In the genomic region with DNA sequence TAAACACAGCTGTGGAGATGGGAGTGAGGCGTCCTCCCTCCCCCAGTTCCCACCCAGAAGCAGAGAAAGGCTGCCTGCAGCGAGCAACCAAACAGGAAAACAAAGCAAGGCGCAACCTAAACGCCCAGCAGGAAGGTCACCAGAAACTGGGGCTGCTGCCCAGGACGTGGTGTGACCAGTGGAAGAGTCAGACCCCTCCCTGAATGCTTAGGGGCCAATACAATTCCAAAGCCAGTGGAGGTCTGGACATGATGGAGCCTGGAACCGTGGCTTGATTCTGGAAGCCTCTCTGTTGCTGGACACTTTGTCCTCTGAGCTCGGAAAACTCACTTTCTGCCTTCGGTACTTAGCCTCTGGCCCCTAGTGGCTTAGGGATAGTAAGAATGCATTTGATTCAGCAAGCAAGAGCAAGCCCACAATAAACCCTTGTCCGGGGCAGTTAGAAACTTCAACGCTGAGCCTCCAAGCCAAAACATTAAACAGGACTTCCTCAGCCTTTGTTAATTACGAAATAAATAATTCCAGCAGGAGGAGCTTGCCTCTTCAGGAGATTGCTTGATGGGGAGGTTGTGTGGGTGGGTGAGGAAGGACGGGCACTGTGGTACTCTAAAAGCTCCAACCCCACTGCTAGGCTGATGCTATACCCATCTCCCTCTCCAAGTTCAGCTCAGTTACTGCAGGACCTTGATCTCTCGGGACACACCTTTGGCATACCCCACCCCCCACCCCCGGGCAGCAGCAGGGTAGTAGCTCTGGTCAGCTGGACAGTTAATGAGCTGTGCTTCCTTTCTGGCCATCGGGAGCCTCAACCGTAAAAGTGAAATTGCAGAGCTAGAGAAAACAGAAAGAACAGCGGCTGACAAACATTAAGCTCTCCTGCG, we compare ENCODE assay signal across 9 mouse cellular contexts. TPM values are rescaled to one million over a fixed set of nuclear protein-coding genes. Genes with fewer than 3 reads are reported as not detected.
DNase-seq lines count a peak whose midpoint lies in the region; ATAC-seq and TF ChIP-seq lines count a peak whose summit lies in the region.
"Had no signal": no experiment of that assay in that cellular context is flagged by ENCODE, and none has a peak within 500 bp of the region (broad histone marks: within the 10 kb centered on the region; RNA-seq: fewer than 3 reads in every experiment).

No protein-coding gene starts in this region.

- peaks cover 4% of the 10 kb centered on the region for H3K4me1 ChIP-seq in lung, adult 2 months (ENCODE audit: control insufficient read depth, insufficient read depth, low read length)

- TF ChIP-seq CTCF in lung, adult 2 months (IDR thresholded peaks at IDR 0.05; ENCODE audit: insufficient read depth, low read length), result no peak

- peak overlapping the region; percentile 40 for H3K4me3 ChIP-seq in lung, adult 2 months (replicated peaks; ENCODE audit: extremely low read depth, low read depth, low read length)
- H3K4me3 ChIP-seq: erythroblast, embryonic 14.5 days had no signal

- peak; percentile 74 for TF ChIP-seq POLR2A in lung, adult 2 months (IDR thresholded peaks at IDR 0.05; ENCODE audit: borderline replicate concordance, extremely low read depth, low read depth, low read length)

- peak; percentile 16 to 18 for DNase-seq in cerebellum, postnatal 14 days
- DNase-seq in cerebellum, adult 9-10 months, result no peak
- peak; percentile 70 for DNase-seq in embryo, embryonic 10 days (ENCODE audit: low spot score)
- peak; percentile 93 for DNase-seq in heart, adult 8-10 months (ENCODE audit: low spot score)
- peak; percentile 73 for DNase-seq in kidney, adult 18-20 months
- peak; percentile 56 for DNase-seq in lung, adult 2 months
- peak; percentile 30 for DNase-seq in ovary, postnatal 10 days (ENCODE audit: low spot score)

- WGBS in lung, adult 2 months, result 5% methylated on average over 18 of the region's 18 CpGs

- no peak for ATAC-seq in frontal cortex, adult (ENCODE audit: low TSS enrichment)

RNA-seq across cellular contexts. Expression of gene Ezh1, which starts 5.0 kb away (rescaled TPM):
- total RNA-seq in heart, adult 8-10 months (2022), result 10 to 100 TPM; 28.6 to 37.3 (median 31.7) TPM
- 38.9 and 50.1 TPM in 2 replicates for polyA plus RNA-seq in lung, adult 2 months (2012; rRNA removed)

RNA-seq across cellular contexts. Expression of gene Ramp2, which starts 14.6 kb away (rescaled TPM):
- 10 to 100 TPM; 60.8 to 93.6 (median 83.9) TPM for total RNA-seq in heart, adult 8-10 months (2022)
- 710 and 828 TPM in 2 replicates for polyA plus RNA-seq in lung, adult 2 months (2012; rRNA removed)

RNA-seq across cellular contexts. Expression of gene Vps25, which starts 22.3 kb away (rescaled TPM):
- 100 to 1,000 TPM in 3 of 4 experiments, 10 to 100 TPM in 1; 88.4 to 109 (median 104) TPM for total RNA-seq in heart, adult 8-10 months (2022)
- 82.9 and 97.4 TPM in 2 replicates for polyA plus RNA-seq in lung, adult 2 months (2012; rRNA removed)

RNA-seq across cellular contexts. Expression of gene Wnk4, which starts 29.1 kb away (rescaled TPM):
- total RNA-seq in heart, adult 8-10 months (2022), result 10 to 100 TPM in 3 of 4 experiments, 1 to 10 TPM in 1; 7.6 to 16.6 (median 14.2) TPM
- 6.5 and 10.4 TPM in 2 replicates for polyA plus RNA-seq in lung, adult 2 months (2012; rRNA removed)

RNA-seq across cellular contexts. Expression of gene Cntd1, which starts 47.6 kb away (rescaled TPM):
- under 1 TPM in 3 of 4 experiments, not detected in 1; 0.14 to 0.29 (median 0.22) TPM for total RNA-seq in heart, adult 8-10 months (2022)
- polyA plus RNA-seq in lung, adult 2 months (2012; rRNA removed), result 0.22 and 0.59 TPM in 2 replicates
- polyA plus RNA-seq: erythroblast, embryonic 14.5 days had no signal
